In genomic region chr16:34047006-34047360, GRCm38 (mm10) we compare ENCODE assay signal across 30 mouse cellular contexts.
DNase-seq lines count a peak whose midpoint lies in the region; ATAC-seq and TF ChIP-seq lines count a peak whose summit lies in the region.
"Had no signal": no experiment of that assay in that cellular context is flagged by ENCODE, and none has a peak within 500 bp of the region (broad histone marks: within the 10 kb centered on the region; RNA-seq: fewer than 3 reads in every experiment).

No protein-coding gene starts in this region.

- TF ChIP-seq CTCF in liver, adult 2 months (IDR thresholded peaks at IDR 0.05; ENCODE audit: low read depth, low read length), result no peak

- no peaks in the 10 kb centered on the region for H3K27me3 ChIP-seq in heart, embryonic 10.5 days (ENCODE audit: insufficient read depth, poor library complexity, severe bottlenecking)
- no peaks in the 10 kb centered on the region for H3K27me3 ChIP-seq in liver, adult 2 months (ENCODE audit: control insufficient read depth, insufficient read depth, low read length)
- no peaks in the 10 kb centered on the region for H3K27me3 ChIP-seq in liver, embryonic 15.5 days
- H3K27me3 ChIP-seq in midbrain, embryonic 10.5 days (ENCODE audit: low read depth, poor library complexity, severe bottlenecking), result no peaks in the 10 kb centered on the region
- H3K27me3 ChIP-seq: forebrain, embryonic 12.5 days; heart, embryonic 12.5 days; midbrain, embryonic 15.5 days; neural tube, embryonic 15.5 days had no signal

- no peak overlapping the region for H3K4me2 ChIP-seq in liver, embryonic 15.5 days
- H3K4me2 ChIP-seq: forebrain, embryonic 12.5 days; heart, embryonic 12.5 days; hindbrain, embryonic 14.5 days; midbrain, embryonic 15.5 days; neural tube, embryonic 15.5 days had no signal

- ATAC-seq in liver, embryonic 15.5 days (ENCODE audit: insufficient read depth), result no peak
- ATAC-seq: forebrain, postnatal 0 days; inflammation-experienced regulatory T-cells, adult 6 months; midbrain, embryonic 15.5 days had no signal

- peak overlapping the region; percentile 20; the same call in 1 of the 2 replicates for H3K9ac ChIP-seq in liver, adult 2 months (ENCODE audit: low read depth, low read length)
- H3K9ac ChIP-seq in liver, embryonic 15.5 days, result no peak overlapping the region
- H3K9ac ChIP-seq: forebrain, embryonic 12.5 days; forebrain, postnatal 0 days; heart, embryonic 12.5 days; hindbrain, embryonic 14.5 days; liver, embryonic 14.5 days; midbrain, embryonic 15.5 days; neural tube, embryonic 15.5 days had no signal

- WGBS in heart, embryonic 10.5 days, result 58% methylated on average over 4 of the region's 4 CpGs
- 23% methylated on average over 4 of the region's 4 CpGs for WGBS in liver, adult 2 months
- 57% methylated on average over 4 of the region's 4 CpGs for WGBS in liver, embryonic 15.5 days (ENCODE audit: insufficient replicate concordance)
- WGBS in midbrain, embryonic 10.5 days, result 87% methylated on average over 4 of the region's 4 CpGs

- peaks cover 8% of the 10 kb centered on the region; the same call in 1 of the 2 replicates for H3K79me2 ChIP-seq in liver, adult 2 months (ENCODE audit: control insufficient read depth, insufficient read depth, low read length)

- no peak for DNase-seq in heart, embryonic 10.5 days (ENCODE audit: low spot score)
- DNase-seq in heart, adult 9 months (ENCODE audit: low spot score in 2 of 2), result no peak
- DNase-seq in liver, adult 2 months (ENCODE audit: extremely low read depth, low read depth, low spot score), result no peak
- no peak for DNase-seq in liver
- DNase-seq in spleen, adult 12 weeks (ENCODE audit: low spot score), result no peak
- no peak for DNase-seq in midbrain, embryonic 10.5 days (ENCODE audit: low spot score)
- DNase-seq: adrenal gland, postnatal 14 days; cerebellum, adult 11-12 months; cerebellum, postnatal 14 days; forebrain, postnatal 0 days; gastrocnemius, postnatal 25 days; heart, adult 11 months; heart, postnatal 4 days; kidney, postnatal 36 days; layer of hippocampus, postnatal 36 days; right cerebral cortex, postnatal 25 days; thymus, adult 18-20 months; thymus, postnatal 25 days had no signal

- H3K36me3 ChIP-seq in heart, embryonic 10.5 days, result no peaks in the 10 kb centered on the region
- H3K36me3 ChIP-seq in liver, adult 2 months (ENCODE audit: control insufficient read depth, insufficient read depth, low read length), result no peaks in the 10 kb centered on the region
- H3K36me3 ChIP-seq in liver, embryonic 15.5 days (replicated peaks), result no peaks in the 10 kb centered on the region
- 0 out of 2 replicates have a peak, but pooled peaks cover 7% of the 10 kb centered on the region for H3K36me3 ChIP-seq in midbrain, embryonic 10.5 days
- H3K36me3 ChIP-seq: G1E had no signal

- peaks cover 44% of the 10 kb centered on the region for H3K4me1 ChIP-seq in heart, embryonic 10.5 days
- peaks cover 25% of the 10 kb centered on the region for H3K4me1 ChIP-seq in liver, adult 2 months (ENCODE audit: control insufficient read depth, insufficient read depth, low read length)
- peaks cover 62% of the 10 kb centered on the region for H3K4me1 ChIP-seq in liver, embryonic 15.5 days (replicated peaks)
- H3K4me1 ChIP-seq in midbrain, embryonic 10.5 days, result peaks cover 8% of the 10 kb centered on the region; the same call in 1 of the 2 replicates
- H3K4me1 ChIP-seq: midbrain, embryonic 15.5 days; neural tube, embryonic 15.5 days had no signal

- peak overlapping the region; percentile 36; the same call in 1 of the 2 replicates for H3K27ac ChIP-seq in heart, embryonic 10.5 days
- H3K27ac ChIP-seq in liver, adult 2 months (replicated peaks; ENCODE audit: insufficient read depth, low read depth, low read length), result peak overlapping the region; percentile 93
- H3K27ac ChIP-seq in liver, embryonic 15.5 days (replicated peaks), result peak overlapping the region; percentile 15; the same call in 1 of the 2 replicates
- H3K27ac ChIP-seq in midbrain, embryonic 10.5 days (replicated peaks), result no peak overlapping the region
- H3K27ac ChIP-seq: forebrain, embryonic 12.5 days; hindbrain, embryonic 14.5 days; liver, embryonic 14.5 days; macrophage; midbrain, embryonic 15.5 days; neural tube, embryonic 15.5 days; stomach, postnatal 0 days had no signal

- no peaks in the 10 kb centered on the region for H3K9me3 ChIP-seq in heart, embryonic 10.5 days
- no peaks in the 10 kb centered on the region for H3K9me3 ChIP-seq in liver, embryonic 15.5 days (replicated peaks)
- H3K9me3 ChIP-seq in midbrain, embryonic 10.5 days (replicated peaks), result no peaks in the 10 kb centered on the region
- H3K9me3 ChIP-seq: forebrain, embryonic 12.5 days; G1E; heart, embryonic 12.5 days; midbrain, embryonic 15.5 days; neural tube, embryonic 15.5 days had no signal

- no peak overlapping the region for H3K4me3 ChIP-seq in heart, embryonic 10.5 days
- no peak overlapping the region for H3K4me3 ChIP-seq in liver, adult 2 months (ENCODE audit: insufficient read depth, low read depth, low read length)
- H3K4me3 ChIP-seq in liver, embryonic 15.5 days (replicated peaks), result no peak overlapping the region
- no peak overlapping the region for H3K4me3 ChIP-seq in midbrain, embryonic 10.5 days
- H3K4me3 ChIP-seq: erythroblast, embryonic 14.5 days; forebrain, embryonic 12.5 days; heart, embryonic 12.5 days; midbrain, embryonic 15.5 days; neural tube, embryonic 15.5 days had no signal

- no peak for TF ChIP-seq POLR2A in liver, adult 2 months (IDR thresholded peaks at IDR 0.05; ENCODE audit: extremely low read depth, insufficient read depth, low read length)
